ENCODE assay signal across 9 mouse cellular contexts in genomic region chr2:32154998-32155541, GRCm38 (mm10). TPM values are rescaled to one million over a fixed set of nuclear protein-coding genes. Genes with fewer than 3 reads are reported as not detected.
A peak's percentile ranks its signal among the peaks of the same experiment; 100 is the strongest.
DNase-seq lines count a peak whose midpoint lies in the region; ATAC-seq lines count a peak whose summit lies in the region.
"Had no signal": no experiment of that assay in that cellular context is flagged by ENCODE, and none has a peak within 500 bp of the region (broad histone marks: within the 10 kb centered on the region; RNA-seq: fewer than 3 reads in every experiment).

No protein-coding gene starts in this region.

- ATAC-seq in hindbrain, embryonic 16.5 days, result no peak
- ATAC-seq in midbrain, embryonic 15.5 days (replicated peaks), result no peak
- ATAC-seq: Patski had no signal

- DNase-seq in kidney, adult 9 months, result peak; percentile 11
- DNase-seq in kidney, postnatal 14 days, result no peak
- DNase-seq in right cerebral cortex, postnatal 14 days, result no peak
- DNase-seq in urinary bladder, postnatal 10 days (ENCODE audit: low spot score), result no peak
- DNase-seq in cerebellum, adult 11-12 months, result no peak

- WGBS in hindbrain, embryonic 16.5 days, result 26% methylated on average over 7 of the region's 7 CpGs
- 29% methylated on average over 7 of the region's 7 CpGs for WGBS in midbrain, embryonic 15.5 days

- no peaks in the 10 kb centered on the region for H3K36me3 ChIP-seq in hindbrain, embryonic 16.5 days (ENCODE audit: control insufficient read depth, insufficient read depth, low read length)
- no peaks in the 10 kb centered on the region for H3K36me3 ChIP-seq in midbrain, embryonic 15.5 days (replicated peaks)

- H3K27ac ChIP-seq in brown adipose tissue, adult 24 weeks (replicated peaks; ENCODE audit: low read depth, low read length), result peak overlapping the region; percentile 51
- no peak overlapping the region for H3K27ac ChIP-seq in hindbrain, embryonic 16.5 days (ENCODE audit: low read depth, low read length)
- peak overlapping the region; percentile 34; the same call in 1 of the 2 replicates for H3K27ac ChIP-seq in midbrain, embryonic 15.5 days

- no peaks in the 10 kb centered on the region for H3K27me3 ChIP-seq in hindbrain, embryonic 16.5 days (replicated peaks; ENCODE audit: control insufficient read depth, insufficient read depth, low read length)
- no peaks in the 10 kb centered on the region for H3K27me3 ChIP-seq in midbrain, embryonic 15.5 days (replicated peaks)
- H3K27me3 ChIP-seq: Patski had no signal

- H3K9me3 ChIP-seq in hindbrain, embryonic 16.5 days (ENCODE audit: control insufficient read depth, low read length), result no peaks in the 10 kb centered on the region
- H3K9me3 ChIP-seq in midbrain, embryonic 15.5 days, result no peaks in the 10 kb centered on the region

- H3K4me2 ChIP-seq in hindbrain, embryonic 16.5 days (ENCODE audit: low read length), result peak overlapping the region; percentile 87
- H3K4me2 ChIP-seq in midbrain, embryonic 15.5 days, result peak overlapping the region; percentile 93

- peaks cover 42% of the 10 kb centered on the region for H3K4me1 ChIP-seq in brown adipose tissue, adult 24 weeks (ENCODE audit: control insufficient read depth, insufficient read depth, insufficient read length, low read length)
- peaks cover 77% of the 10 kb centered on the region for H3K4me1 ChIP-seq in hindbrain, embryonic 16.5 days (ENCODE audit: control insufficient read depth, insufficient read depth, low read depth, low read length)
- peaks cover 85% of the 10 kb centered on the region for H3K4me1 ChIP-seq in midbrain, embryonic 15.5 days

- H3K4me3 ChIP-seq in brown adipose tissue, adult 24 weeks (ENCODE audit: insufficient read depth, low read depth, low read length), result peak overlapping the region; percentile 4; the same call in 1 of the 2 replicates
- H3K4me3 ChIP-seq in hindbrain, embryonic 16.5 days (ENCODE audit: low read length), result no peak overlapping the region
- peak overlapping the region; percentile 94 for H3K4me3 ChIP-seq in midbrain, embryonic 15.5 days

- no peak overlapping the region for H3K9ac ChIP-seq in hindbrain, embryonic 16.5 days (ENCODE audit: low read depth, low read length)
- no peak overlapping the region for H3K9ac ChIP-seq in midbrain, embryonic 15.5 days

RNA-seq across cellular contexts. Expression of gene Prrc2b, which starts 4.2 kb away (rescaled TPM):
- 14.6 and 15.1 TPM in 2 replicates for polyA plus RNA-seq in brown adipose tissue, adult 24 weeks (2012; ENCODE audit: insufficient read depth, insufficient read length, missing spikeins)
- polyA plus RNA-seq in hindbrain, embryonic 16.5 days (2015; fragmentation: Nextera tagmentation; extraction: Ambion mirVana), result 49.7 and 66.2 TPM in 2 replicates
- 85.4 and 92.2 TPM in 2 replicates for polyA plus RNA-seq in midbrain, embryonic 15.5 days (2015; fragmentation: Nextera tagmentation; extraction: Ambion mirVana)

RNA-seq across cellular contexts. Expression of gene Plpp7, which starts 59.7 kb away (rescaled TPM):
- 4.1 and 4.6 TPM in 2 replicates for polyA plus RNA-seq in brown adipose tissue, adult 24 weeks (2012; ENCODE audit: insufficient read depth, insufficient read length, missing spikeins)
- 31.1 and 33.2 TPM in 2 replicates for polyA plus RNA-seq in hindbrain, embryonic 16.5 days (2015; fragmentation: Nextera tagmentation; extraction: Ambion mirVana)
- 25.7 and 26.7 TPM in 2 replicates for polyA plus RNA-seq in midbrain, embryonic 15.5 days (2015; fragmentation: Nextera tagmentation; extraction: Ambion mirVana)
